Mouse (Mus musculus): ENCODE data around the gene Rasal1. TPM values are rescaled to one million over a fixed set of nuclear protein-coding genes. Genes with fewer than 3 reads are reported as not detected.

The Rasal1 gene
- polyA plus RNA-seq, 1 experiment from 2014 or later: 2.7 TPM

- H3K4me2 ChIP-seq (replicated peaks): no peak overlapping the region
- ATAC-seq (replicated peaks): no peak
- H3K9ac ChIP-seq (replicated peaks): no peak overlapping the region
- H3K4me3 ChIP-seq: no peak overlapping the region
- H3K36me3 ChIP-seq: peaks cover 13% of the 10 kb centered on the region
- H3K4me1 ChIP-seq: no peaks in the 10 kb centered on the region
- H3K27ac ChIP-seq (replicated peaks): no peak overlapping the region
- H3K9me3 ChIP-seq: no peaks in the 10 kb centered on the region
- H3K27me3 ChIP-seq: no peaks in the 10 kb centered on the region
- 91% methylated on average over 3 of the region's 3 CpGs for WGBS
Measured at GRCm38 (mm10) chr5:120687484-120687851, 38.9 kb downstream of the Rasal1 start.

- Histone ChIP-seq H3K36me3 (peaks cover 9% of the 10 kb centered on the region), H3K4me3 (no peak overlapping the region), H3K27ac (replicated peaks) (no peak overlapping the region), H3K9ac (replicated peaks) (no peak overlapping the region), H3K4me1 (no peaks in the 10 kb centered on the region), H3K9me3 (no peaks in the 10 kb centered on the region), H3K4me2 (replicated peaks) (no peak overlapping the region), H3K27me3 (no peaks in the 10 kb centered on the region)
- WGBS: 93% methylated on average over 5 of the region's 5 CpGs
- no peak for ATAC-seq (replicated peaks)
Measured at GRCm38 (mm10) chr5:120687897-120688296, 39.3 kb downstream of the Rasal1 start.

DNA sequence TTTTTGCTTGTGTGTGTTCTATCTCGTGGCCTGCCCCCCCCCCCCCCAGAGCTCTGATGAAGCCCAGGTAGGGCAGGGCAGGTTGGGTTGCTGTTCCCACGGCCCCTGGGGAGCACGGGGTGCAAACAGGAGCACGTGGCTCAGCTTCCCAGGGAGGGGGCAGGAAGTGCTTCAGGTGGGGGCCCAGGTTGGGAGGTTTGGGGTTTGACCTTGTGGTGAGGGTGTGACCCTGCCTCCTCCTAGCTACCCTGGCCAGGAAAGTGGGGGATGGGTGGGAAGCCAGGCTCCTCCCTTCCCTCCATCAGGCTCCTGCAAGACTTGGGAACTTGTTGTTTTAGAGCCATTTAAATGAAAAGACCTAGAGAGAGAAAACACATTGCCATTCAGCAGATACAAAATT lies 39.8 kb downstream of the Rasal1 start:
- Histone ChIP-seq H3K36me3 (peaks cover 14% of the 10 kb centered on the region), H3K4me3 (no peak overlapping the region), H3K27ac (replicated peaks) (no peak overlapping the region), H3K9ac (replicated peaks) (no peak overlapping the region), H3K27me3 (no peaks in the 10 kb centered on the region), H3K4me2 (replicated peaks) (no peak overlapping the region), H3K4me1 (no peaks in the 10 kb centered on the region), H3K9me3 (no peaks in the 10 kb centered on the region)
- ATAC-seq (replicated peaks): no peak
- WGBS: 40% methylated on average over 4 of the region's 4 CpGs

DNA sequence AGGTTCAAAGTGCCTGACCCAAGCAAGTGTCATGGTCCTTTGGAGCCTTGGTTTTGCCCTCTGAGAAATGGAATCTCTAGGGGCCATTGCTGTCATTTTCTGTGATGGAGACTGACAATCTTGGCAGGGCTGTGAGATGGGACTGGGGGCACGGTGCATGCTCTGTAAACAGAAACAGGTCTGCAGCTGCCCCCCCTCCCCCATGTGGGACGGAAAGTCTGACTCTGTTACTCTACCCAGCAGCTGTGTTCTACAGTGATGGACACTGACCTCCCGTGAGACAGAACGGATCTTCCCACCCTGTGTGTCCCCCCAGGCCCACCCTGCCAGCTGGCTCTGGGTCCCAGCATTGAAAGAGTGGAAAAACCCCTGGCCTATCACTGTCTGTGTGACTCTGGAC lies 41.8 kb downstream of the Rasal1 start:
- Histone ChIP-seq H3K9ac (replicated peaks) (no peak overlapping the region), H3K4me3 (no peak overlapping the region), H3K27me3 (peaks cover 19% of the 10 kb centered on the region), H3K27ac (replicated peaks) (no peak overlapping the region), H3K36me3 (peaks cover 25% of the 10 kb centered on the region), H3K4me2 (replicated peaks) (no peak overlapping the region), H3K4me1 (peaks cover 13% of the 10 kb centered on the region), H3K9me3 (no peaks in the 10 kb centered on the region)
- WGBS: 65% methylated on average over 4 of the region's 4 CpGs
- no peak for ATAC-seq (replicated peaks)

- WGBS: 82% methylated on average over 19 of the region's 19 CpGs
- no peak for ATAC-seq (replicated peaks)
Measured at GRCm38 (mm10) chr5:120692034-120692433, 43.4 kb downstream of the Rasal1 start.

DNA sequence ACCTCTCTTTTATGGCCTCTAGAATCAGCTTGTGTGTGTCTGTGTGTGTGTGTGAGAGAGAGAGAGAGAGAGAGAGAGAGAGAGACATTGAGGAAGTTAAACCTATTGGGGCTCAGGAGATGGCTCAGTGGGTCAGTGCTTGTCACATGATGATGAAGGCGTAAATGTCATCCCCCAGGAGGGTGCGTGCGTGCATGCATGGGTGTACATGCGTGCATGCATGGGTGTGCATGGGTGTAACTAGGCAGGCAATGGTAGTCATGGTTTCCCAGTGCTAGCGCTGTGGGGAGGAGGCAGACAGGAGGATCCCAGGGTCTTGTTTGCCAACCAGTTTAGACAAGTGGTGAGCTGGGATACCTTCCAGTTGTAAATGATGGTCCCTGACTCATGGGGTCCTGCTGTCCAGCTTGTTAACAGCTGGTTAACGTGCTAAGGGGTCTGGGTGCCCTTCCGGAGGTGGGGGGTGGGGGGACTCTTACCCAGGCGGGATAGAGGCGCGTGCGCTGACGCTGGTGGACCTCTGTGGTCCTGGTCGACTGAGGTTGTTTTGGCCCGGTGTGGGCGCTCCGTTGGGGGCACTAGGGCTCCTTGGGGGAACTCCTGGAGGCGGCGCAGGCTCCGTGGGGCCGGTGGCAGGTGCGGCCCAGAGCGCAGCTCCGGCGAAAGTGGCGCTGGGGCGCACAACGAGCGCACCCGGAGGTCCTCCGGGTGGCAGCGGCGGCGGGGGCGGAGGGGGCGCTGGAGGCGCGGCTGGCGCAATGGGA lies 45.5 kb downstream of the Rasal1 start:
- H3K9me3 ChIP-seq: no peaks in the 10 kb centered on the region
- peaks cover 17% of the 10 kb centered on the region for H3K36me3 ChIP-seq
- no peak overlapping the region for H3K27ac ChIP-seq (replicated peaks)
- no peak for ATAC-seq (replicated peaks)
- peak overlapping the region; percentile 11; the same call in 1 of the 2 replicates for H3K4me2 ChIP-seq (replicated peaks)
- peaks cover 26% of the 10 kb centered on the region for H3K27me3 ChIP-seq
- peaks cover 22% of the 10 kb centered on the region for H3K4me1 ChIP-seq
- WGBS: 15% methylated on average over 38 of the region's 38 CpGs
- H3K4me3 ChIP-seq: no peak overlapping the region
- no peak overlapping the region for H3K9ac ChIP-seq (replicated peaks)

More at GRCm38 (mm10) chr5:120692034-120692433, 43.4 kb downstream of the Rasal1 start:
- Histone ChIP-seq H3K9me3 (no peaks in the 10 kb centered on the region), H3K27me3 (peaks cover 26% of the 10 kb centered on the region), H3K36me3 (peaks cover 17% of the 10 kb centered on the region), H3K9ac (replicated peaks) (no peak overlapping the region), H3K4me3 (no peak overlapping the region), H3K27ac (replicated peaks) (no peak overlapping the region), H3K4me2 (replicated peaks) (no peak overlapping the region), H3K4me1 (peaks cover 13% of the 10 kb centered on the region)

GRCm38 (mm10) chr5:120694695-120695074 lies 46.1 kb downstream of the Rasal1 start:
- Histone ChIP-seq H3K9ac (replicated peaks) (no peak overlapping the region), H3K9me3 (no peaks in the 10 kb centered on the region), H3K4me3 (no peak overlapping the region), H3K27ac (replicated peaks) (no peak overlapping the region), H3K27me3 (peaks cover 26% of the 10 kb centered on the region), H3K4me2 (replicated peaks) (peak overlapping the region; percentile 11; the same call in 1 of the 2 replicates), H3K4me1 (peaks cover 28% of the 10 kb centered on the region), H3K36me3 (peaks cover 17% of the 10 kb centered on the region)
- ATAC-seq (replicated peaks): no peak
- 3% methylated on average over 41 of the region's 41 CpGs for WGBS

GRCm38 (mm10) chr5:120696057-120696743 lies 47.6 kb downstream of the Rasal1 start:
- H3K27me3 ChIP-seq: peaks cover 26% of the 10 kb centered on the region
- ATAC-seq (replicated peaks): no peak
- H3K36me3 ChIP-seq: peaks cover 17% of the 10 kb centered on the region
- 74% methylated on average over 16 of the region's 16 CpGs for WGBS
- no peak overlapping the region for H3K9ac ChIP-seq (replicated peaks)
- H3K4me2 ChIP-seq (replicated peaks): no peak overlapping the region
- no peaks in the 10 kb centered on the region for H3K9me3 ChIP-seq
- H3K4me3 ChIP-seq: no peak overlapping the region
- peaks cover 36% of the 10 kb centered on the region for H3K4me1 ChIP-seq
- H3K27ac ChIP-seq (replicated peaks): no peak overlapping the region

DNA sequence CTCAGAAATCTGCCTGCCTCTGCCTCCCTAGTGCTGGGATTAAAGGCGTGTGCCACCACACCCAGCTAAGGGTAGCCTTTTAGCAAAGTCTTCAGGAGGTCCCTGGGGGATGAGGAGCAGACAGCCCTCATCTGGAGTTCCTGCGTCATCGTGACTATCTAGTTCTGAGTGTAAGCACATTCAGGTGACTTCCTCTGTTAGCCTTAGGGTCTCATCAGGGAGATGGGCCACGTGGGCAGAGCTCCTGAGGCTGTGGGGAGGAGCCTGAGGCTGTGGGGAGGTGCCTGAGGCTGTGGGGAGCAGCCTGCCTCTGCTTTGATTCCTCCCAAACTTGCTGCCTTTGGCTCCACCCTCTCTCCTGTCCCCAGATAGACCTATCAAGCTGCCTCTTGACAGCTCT lies 48.3 kb downstream of the Rasal1 start:
- no peak overlapping the region for H3K9ac ChIP-seq (replicated peaks)
- H3K4me3 ChIP-seq: no peak overlapping the region
- no peak for ATAC-seq (replicated peaks)
- 65% methylated on average over 4 of the region's 4 CpGs for WGBS
- peaks cover 39% of the 10 kb centered on the region for H3K4me1 ChIP-seq
- peaks cover 17% of the 10 kb centered on the region for H3K36me3 ChIP-seq
- no peak overlapping the region for H3K27ac ChIP-seq (replicated peaks)
- no peaks in the 10 kb centered on the region for H3K9me3 ChIP-seq
- H3K4me2 ChIP-seq (replicated peaks): no peak overlapping the region
- peaks cover 26% of the 10 kb centered on the region for H3K27me3 ChIP-seq

DNA sequence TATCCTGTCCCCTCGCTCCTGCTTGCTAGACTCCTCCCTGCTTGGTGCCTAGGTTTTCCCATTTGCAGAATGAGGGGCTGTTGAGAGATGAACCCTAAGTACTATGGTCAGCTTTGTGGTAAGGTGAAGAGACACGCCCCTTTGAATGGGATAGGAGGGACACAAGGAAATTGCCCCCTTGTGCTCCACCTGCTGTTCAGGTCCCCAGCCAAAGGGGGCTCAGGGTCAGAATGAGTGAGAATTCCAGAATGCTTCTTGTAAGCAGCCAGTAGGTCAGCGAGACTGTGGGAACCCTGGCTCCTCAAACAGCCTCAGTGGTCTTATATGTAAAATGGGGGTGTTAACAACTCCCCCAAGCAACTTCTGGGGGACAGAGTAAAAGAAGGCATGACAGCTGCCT lies 49.6 kb downstream of the Rasal1 start:
- Histone ChIP-seq H3K27ac (replicated peaks) (no peak overlapping the region), H3K9ac (replicated peaks) (no peak overlapping the region), H3K27me3 (peaks cover 26% of the 10 kb centered on the region), H3K4me2 (replicated peaks) (no peak overlapping the region), H3K4me1 (peaks cover 47% of the 10 kb centered on the region), H3K4me3 (no peak overlapping the region), H3K36me3 (peaks cover 14% of the 10 kb centered on the region), H3K9me3 (no peaks in the 10 kb centered on the region)
- ATAC-seq (replicated peaks): no peak
- 72% methylated on average over 3 of the region's 3 CpGs for WGBS

DNA sequence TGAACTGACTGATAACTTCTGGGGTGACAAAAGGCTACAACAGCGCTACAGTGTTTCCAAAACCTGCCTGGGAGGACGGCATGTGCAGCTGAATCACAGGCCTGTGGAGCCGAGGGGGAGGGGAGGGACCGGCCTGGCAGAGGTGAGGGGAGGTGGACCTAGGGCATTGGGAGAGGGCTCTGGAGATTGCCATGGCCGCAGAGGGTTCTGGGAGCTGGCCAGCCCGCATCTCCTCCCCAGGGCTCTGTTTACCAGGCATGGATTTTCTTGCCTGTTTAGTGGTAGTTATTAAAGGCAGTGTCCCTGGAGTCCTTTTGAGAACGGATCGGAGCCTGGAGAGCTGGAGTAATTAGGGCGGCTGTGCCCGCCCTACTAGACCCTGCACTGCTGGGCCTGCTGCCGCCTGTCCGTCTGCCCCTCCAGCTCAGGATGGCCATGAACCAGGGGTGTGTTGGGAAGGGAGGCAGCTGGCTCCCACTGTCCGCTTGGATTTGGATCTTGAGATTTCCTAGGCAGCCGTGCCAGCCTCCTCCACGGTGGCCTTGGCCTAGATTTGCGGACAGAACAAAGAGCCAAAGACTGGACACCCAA lies 50.3 kb downstream of the Rasal1 start:
- Histone ChIP-seq H3K27me3 (peaks cover 23% of the 10 kb centered on the region), H3K4me2 (replicated peaks) (no peak overlapping the region), H3K9ac (replicated peaks) (no peak overlapping the region), H3K36me3 (peaks cover 8% of the 10 kb centered on the region), H3K9me3 (no peaks in the 10 kb centered on the region), H3K4me3 (no peak overlapping the region), H3K4me1 (peaks cover 47% of the 10 kb centered on the region), H3K27ac (replicated peaks) (peak overlapping the region; percentile 31; the same call in 1 of the 2 replicates)
- WGBS: 26% methylated on average over 16 of the region's 16 CpGs
- no peak for ATAC-seq (replicated peaks)

- H3K36me3 ChIP-seq: no peaks in the 10 kb centered on the region
- H3K4me1 ChIP-seq: peaks cover 52% of the 10 kb centered on the region
- no peaks in the 10 kb centered on the region for H3K27me3 ChIP-seq
- H3K4me2 ChIP-seq (replicated peaks): no peak overlapping the region
- H3K4me3 ChIP-seq: no peak overlapping the region
- WGBS: 56% methylated on average over 11 of the region's 11 CpGs
- H3K9ac ChIP-seq (replicated peaks): no peak overlapping the region
- no peak overlapping the region for H3K27ac ChIP-seq (replicated peaks)
- H3K9me3 ChIP-seq: no peaks in the 10 kb centered on the region
- ATAC-seq (replicated peaks): no peak
Measured at GRCm38 (mm10) chr5:120700996-120701790, 52.6 kb downstream of the Rasal1 start.

All from forebrain, embryonic 15.5 days (tissue).